Mouse (Mus musculus) heart, postnatal 0 days (tissue): Measurements from ENCODE around the gene Comp. TPM values are rescaled to one million over a fixed set of nuclear protein-coding genes. Genes with fewer than 3 reads are reported as not detected.

Experiments used
- ATAC-seq: fragments of 200-750 bp; cut with Nextera tagmentation; 2 replicates; pipeline ENCODE4 v1.8.0; 2017; ENCODE audit warnings: low read depth, moderate number of reproducible peaks, moderate library complexity; ENCODE audit not compliant: insufficient read depth
- DNase-seq: peaks from one replicate; pipeline ENCODE4 v3.0.0-alpha.2; 2016; ENCODE audit warnings: low spot score
- H3K27ac ChIP-seq: fragments of 300-500 bp; sonication (generic); 2 replicates; pipeline ENCODE4 v1.5.1; 2014; ENCODE audit warnings: low read depth, mild to moderate bottlenecking
- H3K27me3 ChIP-seq: fragments of 300-500 bp; sonication (generic); 2 replicates; pipeline ENCODE4 v1.6.1; 2014; ENCODE audit warnings: low read length, mixed read lengths; ENCODE audit not compliant: control insufficient read depth, insufficient read depth
- H3K36me3 ChIP-seq: fragments of 300-500 bp; sonication (generic); replicated peaks from 2 replicates; pipeline ENCODE4 v1.6.1; 2014; ENCODE audit warnings: low read length, mixed read lengths; ENCODE audit not compliant: control insufficient read depth, insufficient read depth
- H3K4me1 ChIP-seq: fragments of 300-500 bp; sonication (generic); 2 replicates; pipeline ENCODE4 v1.6.1; 2014; ENCODE audit warnings: antibody characterized with exemption; ENCODE audit not compliant: control insufficient read depth, insufficient read depth
- H3K4me2 ChIP-seq: fragments of 300-500 bp; sonication (generic); 2 replicates; pipeline ENCODE4 v1.6.1; 2014; ENCODE audit warnings: low read depth, mild to moderate bottlenecking, low read length, moderate library complexity
- H3K4me3 ChIP-seq: fragments of 300-500 bp; sonication (generic); 2 replicates; pipeline ENCODE4 v1.5.1; 2014; ENCODE audit warnings: low read depth, low read length
- H3K9ac ChIP-seq: fragments of 300-500 bp; sonication (generic); replicated peaks from 2 replicates; pipeline ENCODE4 v1.6.1; 2014; ENCODE audit warnings: low read depth, low read length, mixed read lengths
- H3K9me3 ChIP-seq: fragments of 300-500 bp; sonication (generic); replicated peaks from 2 replicates; pipeline ENCODE4 v1.6.1; 2016; ENCODE audit warnings: low read length; ENCODE audit not compliant: control insufficient read depth
- CTCF ChIP-seq: IDR thresholded peaks from 2 replicates; pipeline ENCODE4 v1.5.1; 2016; ENCODE audit warnings: antibody characterized with exemption, control low read depth, low read depth
- EP300 ChIP-seq: IDR thresholded peaks from 2 replicates; pipeline ENCODE4 v1.6.1; 2016; ENCODE audit warnings: antibody characterized with exemption, low read depth
- WGBS: fragments of 180-500 bp; shearing (Covaris S2); extraction: QIAGEN DNeasy Blood & Tissue Kit; methylation state at CpG from one replicate; pipeline ENCODE4 v1.1.7; 2014; 5-methylcytosine and 5-hydroxymethylcytosine counted together
- polyA plus RNA-seq: library from polyadenylated mRNA; unstranded; fragments of >200 nt; fragmentation: Nextera tagmentation; extraction: Ambion mirVana; gene quantifications from 2 replicates; pipeline ENCODE4 v1.2.1, GENCODE M21; 2015
- total RNA-seq: library from RNA; depleted of rRNA; stranded (reverse); fragments of >200 nt; gene quantifications from 2 replicates; pipeline ENCODE4 v1.2.3, GENCODE M21; 2014; ENCODE audit warnings: low replicate concordance

The Comp gene
- total and polyA plus RNA-seq, 2 experiments from 2014 or later, result 3.2 to 4.2 TPM

- Histone ChIP-seq H3K27me3 (no peaks in the 10 kb centered on the region), H3K9me3 (no peaks in the 10 kb centered on the region), H3K4me3 (no peak overlapping the region), H3K36me3 (no peaks in the 10 kb centered on the region), H3K4me2 (no peak overlapping the region), H3K27ac (no peak overlapping the region), H3K9ac (no peak overlapping the region), H3K4me1 (peaks cover 11% of the 10 kb centered on the region; the same call in 1 of the 2 replicates)
- DNase-seq, result no peak
- no peak for ATAC-seq
- TF ChIP-seq CTCF (no peak), EP300 (no peak)
- 86% methylated on average over 5 of the region's 5 CpGs for WGBS
These were observed 36.9 kb downstream of the Comp start for GRCm38 (mm10) chr8:70410281-70410680.

GRCm38 (mm10) chr8:70414310-70414946 lies 41.1 kb downstream of the Comp start:
- DNase-seq (no peak), ATAC-seq (no peak)
- H3K27ac ChIP-seq, result no peak overlapping the region
- H3K4me1 ChIP-seq, result peaks cover 10% of the 10 kb centered on the region; the same call in 1 of the 2 replicates
- WGBS, result 77% methylated on average over 6 of the region's 6 CpGs
- H3K36me3 ChIP-seq, result no peaks in the 10 kb centered on the region
- H3K9me3 ChIP-seq, result no peaks in the 10 kb centered on the region
- H3K4me2 ChIP-seq, result no peak overlapping the region
- no peak overlapping the region for H3K9ac ChIP-seq
- TF ChIP-seq CTCF (no peak), EP300 (no peak)
- no peaks in the 10 kb centered on the region for H3K27me3 ChIP-seq
- H3K4me3 ChIP-seq, result no peak overlapping the region

GRCm38 (mm10) chr8:70415540-70416451 lies 42.4 kb downstream of the Comp start:
- ATAC-seq (no peak), DNase-seq (peak; percentile 28)
- H3K4me3 ChIP-seq, result no peak overlapping the region
- peaks cover 17% of the 10 kb centered on the region for H3K4me1 ChIP-seq
- no peaks in the 10 kb centered on the region for H3K9me3 ChIP-seq
- H3K27ac ChIP-seq, result no peak overlapping the region
- TF ChIP-seq EP300, result no peak
- TF ChIP-seq CTCF, result peak; percentile 55
- 85% methylated on average over 8 of the region's 8 CpGs for WGBS
- H3K27me3 ChIP-seq, result no peaks in the 10 kb centered on the region
- H3K4me2 ChIP-seq, result no peak overlapping the region
- no peak overlapping the region for H3K9ac ChIP-seq
- no peaks in the 10 kb centered on the region for H3K36me3 ChIP-seq

GRCm38 (mm10) chr8:70416941-70417340 lies 43.6 kb downstream of the Comp start:
- H3K27ac ChIP-seq, result no peak overlapping the region

GRCm38 (mm10) chr8:70417914-70418313 lies 44.6 kb downstream of the Comp start:
- DNase-seq, result no peak
- TF ChIP-seq EP300, result no peak
- TF ChIP-seq CTCF, result no peak
- H3K4me2 ChIP-seq, result no peak overlapping the region
- H3K4me3 ChIP-seq, result no peak overlapping the region
- 40% methylated on average over 10 of the region's 10 CpGs for WGBS
- no peak overlapping the region for H3K9ac ChIP-seq
- no peak overlapping the region for H3K27ac ChIP-seq
- ATAC-seq, result no peak
- H3K9me3 ChIP-seq, result no peaks in the 10 kb centered on the region
- peaks cover 17% of the 10 kb centered on the region for H3K4me1 ChIP-seq
- H3K36me3 ChIP-seq, result no peaks in the 10 kb centered on the region
- H3K27me3 ChIP-seq, result no peaks in the 10 kb centered on the region

More at GRCm38 (mm10) chr8:70416941-70417340, 43.6 kb downstream of the Comp start:
- TF ChIP-seq CTCF, result no peak
- no peak for TF ChIP-seq EP300
- DNase-seq (no peak), ATAC-seq (no peak)
- 64% methylated on average over 6 of the region's 6 CpGs for WGBS
- Histone ChIP-seq H3K4me1 (peaks cover 17% of the 10 kb centered on the region), H3K4me2 (no peak overlapping the region), H3K9ac (no peak overlapping the region), H3K9me3 (no peaks in the 10 kb centered on the region), H3K36me3 (no peaks in the 10 kb centered on the region), H3K27me3 (no peaks in the 10 kb centered on the region), H3K4me3 (no peak overlapping the region)
